Mouse (Mus musculus): ENCODE results near the gene Kank2. TPM values are rescaled to one million over a fixed set of nuclear protein-coding genes. Genes with fewer than 3 reads are reported as not detected.
"Not testable (repeated sequence)": the region's sequence is repeated elsewhere in the genome, so short reads cannot be mapped to it uniquely, and the experiment has no call there.

Gene Kank2
- total and polyA plus RNA-seq, 3 experiments: 7.6 to 16.3 TPM; not detected in 1

DNA sequence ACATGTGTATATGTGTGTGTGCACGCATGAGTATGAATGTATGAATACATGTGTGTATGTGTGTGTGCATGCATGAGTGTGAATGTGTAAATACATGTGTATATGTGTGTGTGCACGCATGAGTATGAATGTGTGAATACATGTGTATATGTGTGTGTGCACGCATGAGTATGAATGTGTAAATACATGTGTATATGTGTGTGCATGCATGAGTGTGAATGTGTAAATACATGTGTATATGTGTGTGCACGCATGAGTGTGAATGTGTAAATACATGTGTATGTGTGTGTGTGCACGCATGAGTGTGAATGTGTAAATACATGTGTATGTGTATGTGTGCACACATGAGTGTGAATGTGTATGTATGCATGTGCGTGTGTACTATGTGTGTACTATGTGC, 5.0 kb downstream of the Kank2 start:
- not testable (repeated sequence) for H3K79me2 ChIP-seq (ENCODE audit: control insufficient read depth, insufficient read depth, low read length, poor library complexity); H3K4me3 ChIP-seq (ENCODE audit: control insufficient read depth in 1 of 2, insufficient read depth in 1 of 2, low read depth in 2 of 2, low read length in 2 of 2); H3K27ac ChIP-seq (ENCODE audit: control insufficient read depth, low read depth, low read length); H3K9ac ChIP-seq (ENCODE audit: control insufficient read depth, low read depth, low read length, poor library complexity, severe bottlenecking); H3K36me3 ChIP-seq (ENCODE audit: control insufficient read depth in 1 of 2, insufficient read depth in 2 of 2, low read length in 2 of 2); H3K4me1 ChIP-seq (ENCODE audit: control insufficient read depth in 1 of 2, insufficient read depth in 2 of 2, low read length in 2 of 2); H3K9me3 ChIP-seq (replicated peaks; ENCODE audit: insufficient read depth, low read length); H3K27me3 ChIP-seq (ENCODE audit: control insufficient read depth in 1 of 2, insufficient read depth in 2 of 2, low read length in 2 of 2); DNase-seq (ENCODE audit: low read depth, low spot score)
- TF ChIP-seq POLR2AphosphoS5 (IDR thresholded peaks at IDR 0.05; ENCODE audit: borderline replicate concordance, low read depth, low read length): peak; percentile 95; the same call in 1 of the 2 replicates

DNA sequence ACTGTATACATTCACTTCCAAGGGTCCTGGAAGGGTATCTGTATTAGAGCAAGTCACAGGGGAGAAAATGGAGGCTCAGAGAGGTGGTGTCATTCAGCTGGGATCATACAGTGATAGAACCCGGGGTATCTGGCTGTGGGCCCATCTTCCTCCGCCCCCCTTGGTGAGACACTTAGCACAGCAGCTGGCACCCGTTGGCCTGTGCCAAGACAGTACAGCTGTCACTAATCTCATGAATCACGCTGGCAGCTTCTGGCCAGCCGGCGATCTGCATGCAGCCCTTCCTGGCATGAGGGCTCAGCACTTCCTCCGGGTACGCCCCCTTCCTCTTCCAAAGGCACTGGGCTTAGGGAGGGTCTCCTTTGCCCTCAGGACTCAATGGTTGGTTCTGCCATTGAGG, 5.9 kb downstream of the Kank2 start:
- H3K4me1 ChIP-seq (ENCODE audit: control insufficient read depth in 1 of 2, insufficient read depth in 2 of 2, low read length in 2 of 2): peaks cover 0 to 5% of the 10 kb centered on the region in 2 experiments; a peak in 2 of 4 replicates
- H3K79me2 ChIP-seq (ENCODE audit: control insufficient read depth, insufficient read depth, low read length, poor library complexity): no peaks in the 10 kb centered on the region
- H3K9ac ChIP-seq (ENCODE audit: control insufficient read depth, low read depth, low read length, poor library complexity, severe bottlenecking): no peak overlapping the region
- DNase-seq (ENCODE audit: low read depth, low spot score): no peak
- TF ChIP-seq POLR2AphosphoS5 (IDR thresholded peaks at IDR 0.05; ENCODE audit: borderline replicate concordance, low read depth, low read length): no peak
- no peak for TF ChIP-seq RCOR1 (IDR thresholded peaks at IDR 0.05; ENCODE audit: low read depth, low read length)
- no peak for TF ChIP-seq GATA1 (IDR thresholded peaks at IDR 0.05; ENCODE audit: low read depth, low read length)
- no peak for TF ChIP-seq MAX (IDR thresholded peaks at IDR 0.05; ENCODE audit: low read length)
- no peak for TF ChIP-seq MAZ (IDR thresholded peaks at IDR 0.05; ENCODE audit: low read depth, low read length)
- TF ChIP-seq ETS1 (IDR thresholded peaks at IDR 0.05; ENCODE audit: low read depth, low read length): peak; percentile 77
- no peak for TF ChIP-seq BHLHE40 (IDR thresholded peaks at IDR 0.05; ENCODE audit: borderline replicate concordance, low read depth, low read length)
- TF ChIP-seq MXI1 (IDR thresholded peaks at IDR 0.05; ENCODE audit: low read depth, low read length): 0 out of 2 replicates have a peak, but pooled peaks have one; percentile 14
- no peak overlapping the region for H3K4me3 ChIP-seq (ENCODE audit: control insufficient read depth in 1 of 2, insufficient read depth in 1 of 2, low read depth in 2 of 2, low read length in 2 of 2)
- H3K27me3 ChIP-seq (ENCODE audit: control insufficient read depth in 1 of 2, insufficient read depth in 2 of 2, low read length in 2 of 2): no peaks in the 10 kb centered on the region
- no peaks in the 10 kb centered on the region for H3K36me3 ChIP-seq (ENCODE audit: control insufficient read depth in 1 of 2, insufficient read depth in 2 of 2, low read length in 2 of 2)
- H3K27ac ChIP-seq (ENCODE audit: control insufficient read depth, low read depth, low read length): no peak overlapping the region
- no peaks in the 10 kb centered on the region for H3K9me3 ChIP-seq (replicated peaks; ENCODE audit: insufficient read depth, low read length)

DNA sequence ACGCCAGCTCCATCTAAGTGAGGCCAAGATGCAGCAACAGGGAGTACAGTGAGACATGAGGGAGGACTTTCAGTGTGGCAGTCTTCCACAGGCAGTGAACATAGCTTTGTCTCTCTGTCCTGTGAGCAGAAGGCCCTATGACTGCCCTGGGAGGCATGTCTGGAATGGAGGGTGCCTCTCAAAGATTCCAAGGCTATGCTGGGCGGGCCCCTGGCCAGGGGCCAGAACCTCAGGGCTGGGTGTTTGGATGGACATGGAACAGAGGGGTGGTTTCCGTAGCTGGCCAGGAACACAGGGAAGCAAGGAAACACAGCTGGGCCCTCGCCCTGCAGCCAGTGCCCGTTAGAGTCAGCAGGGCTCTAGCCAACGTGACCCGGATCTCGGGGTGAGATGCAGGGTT, 6.7 kb downstream of the Kank2 start:
- H3K36me3 ChIP-seq (ENCODE audit: control insufficient read depth in 1 of 2, insufficient read depth in 2 of 2, low read length in 2 of 2): no peaks in the 10 kb centered on the region
- no peak for DNase-seq (ENCODE audit: low read depth, low spot score)

More for the DNA sequence above, 6.7 kb downstream of the Kank2 start:
- TF ChIP-seq SMC3 (IDR thresholded peaks at IDR 0.05; ENCODE audit: low read depth, low read length) (no peak), UBTF (IDR thresholded peaks at IDR 0.05; ENCODE audit: borderline replicate concordance, insufficient read depth, low read depth, low read length) (no peak), TBP (IDR thresholded peaks at IDR 0.05; ENCODE audit: low read depth, low read length) (no peak), RCOR1 (IDR thresholded peaks at IDR 0.05; ENCODE audit: low read depth, low read length) (no peak), TCF12 (IDR thresholded peaks at IDR 0.05; ENCODE audit: low read depth, low read length) (no peak), KAT2A (conservative IDR thresholded peaks at IDR 0.05; ENCODE audit: low read depth, low read length) (no peak), TAL1 (IDR thresholded peaks at IDR 0.05; ENCODE audit: low read length) (no peak), CTCF (IDR thresholded peaks at IDR 0.05 in 2 of 3, conservative IDR thresholded peaks at IDR 0.05 in 1 of 3; ENCODE audit: control insufficient read depth in 1 of 3, insufficient read depth in 1 of 3, low read depth in 2 of 3, low read length in 3 of 3, poor library complexity in 1 of 3, severe bottlenecking in 1 of 3) (no peak), NELFE (IDR thresholded peaks at IDR 0.05; ENCODE audit: low read depth, low read length) (no peak), CHD1 (IDR thresholded peaks at IDR 0.05; ENCODE audit: low read depth, low read length) (no peak), ZNF384 (IDR thresholded peaks at IDR 0.05; ENCODE audit: low read depth, low read length) (no peak), POLR2A (IDR thresholded peaks at IDR 0.05; ENCODE audit: control insufficient read depth in 1 of 2, insufficient read depth in 1 of 2, low read depth in 1 of 2, low read length in 2 of 2, poor library complexity in 1 of 2) (no peak), NRF1 (IDR thresholded peaks at IDR 0.05; ENCODE audit: insufficient read depth, low read depth, low read length, poor library complexity, severe bottlenecking) (no peak), USF2 (IDR thresholded peaks at IDR 0.05; ENCODE audit: borderline replicate concordance in 1 of 2, insufficient read depth in 1 of 2, low read depth in 1 of 2, low read length in 2 of 2) (no peak)
- Histone ChIP-seq H3K79me2 (ENCODE audit: control insufficient read depth, insufficient read depth, low read length, poor library complexity) (no peaks in the 10 kb centered on the region), H3K27me3 (ENCODE audit: control insufficient read depth in 1 of 2, insufficient read depth in 2 of 2, low read length in 2 of 2) (no peaks in the 10 kb centered on the region), H3K9me3 (replicated peaks; ENCODE audit: insufficient read depth, low read length) (no peaks in the 10 kb centered on the region), H3K9ac (ENCODE audit: control insufficient read depth, low read depth, low read length, poor library complexity, severe bottlenecking) (no peak overlapping the region), H3K4me1 (ENCODE audit: control insufficient read depth in 1 of 2, insufficient read depth in 2 of 2, low read length in 2 of 2) (no peaks in the 10 kb centered on the region; a peak in 1 of 4 replicates), H3K27ac (ENCODE audit: control insufficient read depth, low read depth, low read length) (no peak overlapping the region), H3K4me3 (ENCODE audit: control insufficient read depth in 1 of 2, insufficient read depth in 1 of 2, low read depth in 2 of 2, low read length in 2 of 2) (no peak overlapping the region)

Measured in MEL (cell line).